Mouse (Mus musculus) limb, embryonic 12.5 days (tissue): Measurements from ENCODE around the gene Mecom. TPM values are rescaled to one million over a fixed set of nuclear protein-coding genes. Genes with fewer than 3 reads are reported as not detected.
"Not testable (repeated sequence)": the region's sequence is repeated elsewhere in the genome, so short reads cannot be mapped to it uniquely, and the experiment has no call there.

ENCODE experiments used
- ATAC-seq: fragments of 200-750 bp; cut with Nextera tagmentation; 2 replicates; pipeline ENCODE4 v1.8.0; 2017; ENCODE audit warnings: low read depth, moderate TSS enrichment; ENCODE audit not compliant: insufficient number of reproducible peaks, insufficient read depth, low FRiP score, low TSS enrichment
- H3K27ac ChIP-seq: fragments of 300-500 bp; sonication (generic); 2 replicates; pipeline ENCODE4 v1.5.1; 2016; ENCODE audit warnings: mild to moderate bottlenecking, moderate library complexity
- H3K27me3 ChIP-seq: fragments of 300-500 bp; sonication (generic); 2 replicates; pipeline ENCODE4 v1.6.1; 2016; ENCODE audit warnings: mild to moderate bottlenecking, moderate library complexity
- H3K36me3 ChIP-seq: fragments of 300-500 bp; sonication (generic); 2 replicates; pipeline ENCODE4 v1.6.1; 2016; ENCODE audit warnings: mild to moderate bottlenecking, moderate library complexity
- H3K4me1 ChIP-seq: fragments of 300-500 bp; sonication (generic); replicated peaks from 2 replicates; pipeline ENCODE4 v1.6.1; 2016
- H3K4me2 ChIP-seq: fragments of 300-500 bp; sonication (generic); 2 replicates; pipeline ENCODE4 v1.6.1; 2016; ENCODE audit warnings: mild to moderate bottlenecking, moderate library complexity
- H3K4me3 ChIP-seq: fragments of 300-500 bp; sonication (generic); replicated peaks from 2 replicates; pipeline ENCODE4 v1.5.1; 2016; ENCODE audit warnings: mild to moderate bottlenecking
- H3K9ac ChIP-seq: fragments of 300-500 bp; sonication (generic); replicated peaks from 2 replicates; pipeline ENCODE4 v1.6.1; 2016; ENCODE audit warnings: mild to moderate bottlenecking, moderate library complexity
- H3K9me3 ChIP-seq: fragments of 300-500 bp; sonication (generic); 2 replicates; pipeline ENCODE4 v1.6.1; 2016; ENCODE audit warnings: mild to moderate bottlenecking, moderate library complexity
- WGBS: fragments of 180-500 bp; shearing (Covaris S2); methylation state at CpG from one replicate; pipeline ENCODE4 v1.1.7; 2016; 5-methylcytosine and 5-hydroxymethylcytosine counted together
- polyA plus RNA-seq: library from polyadenylated mRNA; unstranded; fragments of >200 nt; fragmentation: Nextera tagmentation; extraction: Ambion mirVana; gene quantifications from 2 replicates; pipeline ENCODE4 v1.2.1, GENCODE M21; 2016

Mecom gene
- polyA plus RNA-seq, result 187 TPM in 2 replicates

DNA sequence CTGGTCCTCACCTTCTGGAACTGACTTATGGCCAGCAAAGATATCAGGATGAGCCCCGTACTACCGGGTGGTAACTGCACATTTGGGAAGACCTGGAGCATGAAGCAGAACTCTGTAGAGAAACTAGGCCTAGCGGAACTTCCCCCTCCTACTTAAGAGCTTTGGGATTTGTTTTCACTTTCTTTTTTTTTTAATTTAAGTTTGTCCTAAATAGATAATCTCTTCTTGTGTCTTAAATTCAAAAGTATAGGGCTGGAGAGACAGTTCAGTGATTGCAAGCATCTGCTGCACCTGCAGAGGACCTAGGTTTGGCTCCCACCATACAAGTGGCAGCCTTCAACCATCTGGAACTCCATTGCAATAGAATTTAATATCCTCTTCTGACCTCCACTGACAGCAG lies at the start of gene Mecom:
Gene Mecom (minus strand): TSS at position 101 of the 400 bp plus-strand sequence.
- Histone ChIP-seq H3K9me3 (no peaks in the 10 kb centered on the region), H3K27ac (peak within 1 kb of the TSS; percentile 23; the same call in 1 of the 2 replicates), H3K4me3 (no peak within 1 kb of the TSS), H3K4me1 (peaks cover 29% of the 10 kb centered on the region), H3K9ac (no peak within 1 kb of the TSS), H3K27me3 (no peaks in the 10 kb centered on the region), H3K4me2 (peak within 1 kb of the TSS; percentile 26), H3K36me3 (no peaks in the 10 kb centered on the region)
- WGBS, result 88% methylated on average over 3 of the region's 3 CpGs
- ATAC-seq, result no peak

DNA sequence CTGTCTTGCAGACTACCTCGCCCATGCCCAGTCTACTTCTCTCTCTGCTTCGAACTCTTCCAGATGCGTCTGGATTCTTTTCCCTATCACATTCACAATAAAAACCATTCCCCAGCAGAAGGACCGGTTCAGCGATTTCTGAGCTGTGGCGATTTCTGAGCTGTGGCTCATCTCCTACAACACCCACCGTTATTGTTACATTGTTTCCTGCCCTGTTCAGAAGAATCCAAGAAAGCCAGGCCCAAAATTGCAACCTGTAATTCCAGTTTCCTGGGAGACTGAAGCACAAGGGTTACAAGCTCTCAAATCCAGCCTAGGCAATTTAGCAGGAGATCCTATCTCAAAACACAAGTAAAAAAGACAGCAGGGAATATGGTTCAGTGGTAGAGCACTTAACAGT lies 49.5 kb upstream of the Mecom start:
- no peak overlapping the region for H3K4me3 ChIP-seq
- H3K9me3 ChIP-seq, result no peaks in the 10 kb centered on the region
- peaks cover 18% of the 10 kb centered on the region for H3K4me1 ChIP-seq
- peaks cover 6% of the 10 kb centered on the region; the same call in 1 of the 2 replicates for H3K27me3 ChIP-seq
- H3K27ac ChIP-seq, result no peak overlapping the region
- H3K4me2 ChIP-seq, result no peak overlapping the region
- no peak overlapping the region for H3K9ac ChIP-seq
- 83% methylated on average over 7 of the region's 7 CpGs for WGBS
- H3K36me3 ChIP-seq, result no peaks in the 10 kb centered on the region
- ATAC-seq, result no peak

DNA sequence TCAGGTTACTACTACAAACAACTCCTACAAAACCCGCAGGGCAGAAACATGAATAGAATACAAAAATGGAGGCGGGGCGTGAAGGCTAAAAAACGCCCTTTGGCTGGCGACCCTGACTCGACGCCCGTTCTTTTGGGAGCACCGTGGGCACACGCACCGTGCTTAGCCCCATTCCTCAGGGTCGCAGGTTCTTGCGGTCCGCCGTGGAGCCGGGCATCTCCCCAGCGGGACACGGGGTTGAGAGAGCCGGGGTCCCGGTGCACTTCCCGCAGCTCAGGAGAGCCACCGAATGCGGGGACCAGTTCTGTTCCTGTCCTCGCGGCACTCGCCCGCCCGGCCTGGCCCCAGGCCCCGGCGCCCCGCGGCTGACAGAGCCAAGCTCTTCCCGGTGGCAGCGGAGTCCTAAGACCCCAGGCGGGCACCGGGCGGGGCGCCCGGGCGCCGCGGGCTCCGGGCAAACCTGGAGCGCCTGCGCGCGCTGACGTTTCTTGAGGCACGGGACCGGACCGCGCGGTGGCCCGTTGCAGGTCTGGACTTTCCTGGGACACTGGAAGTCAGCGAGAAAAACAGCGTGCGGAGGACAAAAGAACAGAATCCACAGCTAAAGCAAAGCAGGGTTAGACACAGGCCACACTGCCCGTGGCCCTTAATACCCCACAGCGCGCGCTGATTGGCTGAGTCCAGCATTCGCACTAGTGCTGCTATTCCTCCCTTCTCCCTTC lies 47.5 kb upstream of the Mecom start:
- peak overlapping the region; percentile 77 for H3K4me3 ChIP-seq
- no peaks in the 10 kb centered on the region for H3K9me3 ChIP-seq
- H3K27ac ChIP-seq, result peak overlapping the region; percentile 82
- H3K9ac ChIP-seq, result peak overlapping the region; percentile 90
- H3K27me3 ChIP-seq, result peaks cover 6% of the 10 kb centered on the region; the same call in 1 of the 2 replicates
- peaks cover 18% of the 10 kb centered on the region for H3K4me1 ChIP-seq
- no peaks in the 10 kb centered on the region for H3K36me3 ChIP-seq
- peak; percentile 39 for ATAC-seq
- WGBS, result under 1% methylated on average over 62 of the region's 62 CpGs
- H3K4me2 ChIP-seq, result peak overlapping the region; percentile 77

GRCm38 (mm10) chr3:30593719-30594485 lies 46.1 kb upstream of the Mecom start:
- 0 out of 2 replicates have a peak, but pooled peaks have one; percentile 29 for ATAC-seq
- Histone ChIP-seq H3K27ac (no peak overlapping the region), H3K9ac (no peak overlapping the region), H3K27me3 (peaks cover 2% of the 10 kb centered on the region; the same call in 1 of the 2 replicates), H3K36me3 (no peaks in the 10 kb centered on the region), H3K4me2 (no peak overlapping the region), H3K4me3 (no peak overlapping the region), H3K4me1 (peaks cover 8% of the 10 kb centered on the region), H3K9me3 (no peaks in the 10 kb centered on the region)
- WGBS, result 79% methylated on average over 4 of the region's 4 CpGs

DNA sequence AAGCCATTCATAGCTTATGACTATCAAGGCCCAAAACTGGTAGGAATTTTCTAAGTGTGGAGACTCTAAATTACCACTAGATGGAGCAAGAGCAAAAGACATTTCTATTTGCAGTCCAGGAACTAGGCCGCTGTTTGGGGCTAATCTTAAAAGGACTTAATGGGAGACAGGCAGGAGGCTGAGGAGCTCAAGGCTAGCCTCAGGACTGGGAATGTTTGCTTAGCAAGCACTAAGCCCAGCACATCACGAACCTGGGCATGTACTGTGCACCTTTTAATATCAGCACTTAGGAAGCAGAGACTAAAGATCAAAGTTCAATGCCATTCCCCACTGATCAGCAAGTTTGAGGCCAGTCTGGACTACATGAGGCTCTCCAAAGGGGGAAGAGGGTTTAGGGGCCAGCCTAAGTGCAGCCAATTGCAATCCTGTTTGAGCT lies 44.6 kb upstream of the Mecom start:
- ATAC-seq, result no peak; the same call in 1 of the 2 replicates
- Histone ChIP-seq H3K9ac (no peak overlapping the region), H3K27ac (peak overlapping the region; percentile 70), H3K9me3 (no peaks in the 10 kb centered on the region), H3K4me3 (no peak overlapping the region), H3K36me3 (no peaks in the 10 kb centered on the region), H3K4me1 (peaks cover 8% of the 10 kb centered on the region), H3K27me3 (no peaks in the 10 kb centered on the region), H3K4me2 (no peak overlapping the region)
- 0% methylated on average over 2 of the region's 2 CpGs for WGBS

DNA sequence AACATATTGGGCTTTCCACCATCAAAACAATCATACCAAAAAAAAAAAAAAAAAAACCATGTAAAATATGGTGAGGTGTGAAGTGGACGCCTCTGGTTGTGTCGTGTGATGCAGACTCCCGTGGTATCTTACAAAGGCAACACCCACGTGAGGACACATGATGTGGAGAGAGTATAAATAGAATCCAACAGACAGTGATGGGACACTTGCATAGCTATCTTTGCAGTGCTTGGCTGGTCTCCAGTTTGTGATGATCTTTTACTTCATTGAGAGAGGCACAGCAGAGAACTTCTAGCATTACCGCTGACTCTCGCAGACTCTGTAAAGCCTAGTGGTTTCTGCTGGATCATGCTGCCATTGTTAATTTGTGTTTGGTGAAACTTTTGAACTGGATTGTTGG lies 41.1 kb upstream of the Mecom start:
- no peak overlapping the region for H3K4me2 ChIP-seq
- H3K4me1 ChIP-seq, result peaks cover 4% of the 10 kb centered on the region; the same call in 1 of the 2 replicates
- no peaks in the 10 kb centered on the region for H3K9me3 ChIP-seq
- H3K36me3 ChIP-seq, result no peaks in the 10 kb centered on the region
- ATAC-seq, result no peak
- no peak overlapping the region for H3K9ac ChIP-seq
- no peaks in the 10 kb centered on the region for H3K27me3 ChIP-seq
- no peak overlapping the region for H3K4me3 ChIP-seq
- WGBS, result 89% methylated on average over 6 of the region's 6 CpGs
- H3K27ac ChIP-seq, result no peak overlapping the region

- Histone ChIP-seq H3K27me3 (no peaks in the 10 kb centered on the region), H3K4me1 (no peaks in the 10 kb centered on the region), H3K4me3 (no peak overlapping the region), H3K4me2 (no peak overlapping the region), H3K27ac (no peak overlapping the region), H3K36me3 (no peaks in the 10 kb centered on the region), H3K9me3 (no peaks in the 10 kb centered on the region), H3K9ac (no peak overlapping the region)
- no peak for ATAC-seq
- WGBS, result 28% methylated on average over 2 of the region's 2 CpGs
Measured at GRCm38 (mm10) chr3:30573549-30573948, 25.7 kb upstream of the Mecom start.

DNA sequence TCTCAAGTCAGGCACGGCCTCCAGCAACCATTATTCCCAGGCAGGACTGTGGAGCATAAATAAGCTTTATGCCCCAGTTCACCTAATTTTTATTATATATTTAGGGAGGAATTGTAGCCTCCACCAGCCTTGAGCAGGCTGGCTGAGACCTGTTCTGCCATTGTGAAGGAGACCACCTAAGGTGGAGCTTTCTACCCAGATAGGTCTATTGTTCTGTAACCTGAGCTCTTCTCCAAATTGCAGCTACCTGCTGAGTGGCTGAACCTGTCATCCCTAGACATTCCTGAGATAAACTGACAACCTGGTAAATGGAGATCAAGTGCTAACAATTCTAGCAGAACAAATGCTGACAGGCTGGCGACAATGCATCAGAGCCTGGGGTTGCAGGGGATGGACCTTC lies 18.5 kb upstream of the Mecom start:
- H3K4me1 ChIP-seq, H3K9ac ChIP-seq, H3K9me3 ChIP-seq, H3K4me3 ChIP-seq, ATAC-seq, H3K36me3 ChIP-seq, H3K27me3 ChIP-seq, H3K27ac ChIP-seq, H3K4me2 ChIP-seq: not testable (repeated sequence)
- WGBS, result 36% methylated on average over 1 of the region's 2 CpGs

DNA sequence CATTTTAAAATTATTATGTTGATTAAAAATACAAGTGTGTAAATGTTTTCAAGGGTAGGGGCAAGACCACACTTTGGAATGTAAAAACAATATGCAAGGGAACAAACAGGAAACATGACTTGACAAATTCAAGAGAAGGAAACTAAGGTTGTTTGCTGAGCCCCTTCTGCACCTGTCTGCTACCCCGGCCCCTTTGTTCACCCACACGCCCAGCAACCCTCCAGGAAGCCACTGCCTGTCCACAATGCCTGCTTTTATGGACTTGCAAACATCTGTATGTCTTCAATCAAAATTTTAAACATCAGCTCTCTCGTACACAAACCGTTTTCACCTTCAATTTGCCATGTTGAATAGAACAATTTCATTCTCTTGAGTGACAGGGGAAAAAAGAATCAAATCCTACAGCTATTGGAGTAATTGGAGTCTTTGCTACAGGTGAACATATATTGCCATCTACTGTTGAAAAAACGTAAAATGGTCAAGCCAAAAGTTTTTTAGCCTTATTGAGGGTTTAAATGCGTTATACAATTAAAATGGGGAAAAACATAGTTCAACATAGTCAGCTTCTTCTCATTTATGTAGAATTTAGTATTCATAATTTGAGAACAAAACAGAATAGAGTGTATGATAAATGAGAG lies 13.0 kb upstream of the Mecom start:
- Histone ChIP-seq H3K27ac (no peak overlapping the region), H3K4me2 (no peak overlapping the region), H3K4me1 (no peaks in the 10 kb centered on the region), H3K36me3 (no peaks in the 10 kb centered on the region), H3K27me3 (no peaks in the 10 kb centered on the region), H3K9ac (no peak overlapping the region), H3K9me3 (no peaks in the 10 kb centered on the region), H3K4me3 (no peak overlapping the region)
- ATAC-seq, result no peak
- WGBS, result 42% methylated on average over 6 of the region's 6 CpGs

DNA sequence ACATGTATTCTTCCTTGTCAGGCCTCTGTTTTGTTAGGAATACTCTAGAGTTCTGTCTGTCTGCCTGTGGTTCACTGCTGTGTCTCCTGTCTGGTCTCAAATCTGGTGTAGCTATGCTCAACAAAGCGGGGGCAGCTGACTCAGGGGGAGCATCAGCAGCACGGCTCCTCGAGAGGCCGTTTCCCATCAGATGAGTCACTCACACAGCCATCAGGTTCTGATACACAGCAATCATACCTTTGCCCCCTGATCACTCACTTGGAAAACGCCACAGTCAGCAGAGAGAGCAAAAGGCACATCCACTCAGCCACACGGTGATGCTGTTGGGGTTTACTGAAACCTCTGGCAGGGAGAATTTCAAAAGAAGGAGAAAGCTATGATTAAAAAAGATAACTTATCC lies 5.9 kb upstream of the Mecom start:
- H3K4me1 ChIP-seq, result peaks cover 10% of the 10 kb centered on the region
- ATAC-seq, result no peak
- H3K27me3 ChIP-seq, result no peaks in the 10 kb centered on the region
- H3K36me3 ChIP-seq, result no peaks in the 10 kb centered on the region
- no peak overlapping the region for H3K27ac ChIP-seq
- 73% methylated on average over 6 of the region's 6 CpGs for WGBS
- no peak overlapping the region for H3K4me3 ChIP-seq
- H3K4me2 ChIP-seq, result no peak overlapping the region
- no peak overlapping the region for H3K9ac ChIP-seq
- no peaks in the 10 kb centered on the region for H3K9me3 ChIP-seq

GRCm38 (mm10) chr3:30550218-30550617 lies 2.4 kb upstream of the Mecom start:
- H3K9me3 ChIP-seq, result no peaks in the 10 kb centered on the region
- H3K9ac ChIP-seq, result no peak overlapping the region
- no peak overlapping the region for H3K4me3 ChIP-seq
- peaks cover 29% of the 10 kb centered on the region for H3K4me1 ChIP-seq
- H3K36me3 ChIP-seq, result no peaks in the 10 kb centered on the region
- no peaks in the 10 kb centered on the region for H3K27me3 ChIP-seq
- no peak overlapping the region for H3K27ac ChIP-seq
- WGBS, result 59% methylated on average over 2 of the region's 2 CpGs
- ATAC-seq, result no peak
- H3K4me2 ChIP-seq, result no peak overlapping the region
